Mouse (Mus musculus) ES-Bruce4 (cell line): Measurements from ENCODE around the gene Garnl3. TPM values are rescaled to one million over a fixed set of nuclear protein-coding genes. Genes with fewer than 3 reads are reported as not detected.

Source experiments
- H3K27ac ChIP-seq: 2 replicates; pipeline ENCODE4 v1.5.1; 2012; ENCODE audit warnings: low read length, inconsistent platforms; ENCODE audit not compliant: insufficient read depth
- H3K27me3 ChIP-seq: 2 replicates; pipeline ENCODE4 v1.6.1; 2012; ENCODE audit warnings: mild to moderate bottlenecking, low read length, inconsistent platforms; ENCODE audit not compliant: control insufficient read depth, poor library complexity, insufficient read depth, severe bottlenecking
- H3K36me3 ChIP-seq: 2 replicates; pipeline ENCODE4 v1.6.1; 2012; ENCODE audit warnings: inconsistent platforms, mild to moderate bottlenecking, low read length, moderate library complexity; ENCODE audit not compliant: control insufficient read depth, poor library complexity, insufficient read depth, severe bottlenecking
- H3K4me1 ChIP-seq: one replicate; pipeline ENCODE4 v1.8.1; 2011; ENCODE audit warnings: low read length; ENCODE audit not compliant: control insufficient read depth, insufficient read depth
- H3K4me3 ChIP-seq: 2 replicates; pipeline ENCODE4 v1.5.1; 2011; ENCODE audit warnings: low read depth, mild to moderate bottlenecking, low read length
- H3K9ac ChIP-seq: 2 replicates; pipeline ENCODE4 v1.6.1; 2012; ENCODE audit warnings: low read depth, mild to moderate bottlenecking, inconsistent platforms; ENCODE audit not compliant: poor library complexity, severe bottlenecking
- H3K9me3 ChIP-seq: replicated peaks from 2 replicates; pipeline ENCODE4 v1.6.1; 2012; ENCODE audit warnings: mild to moderate bottlenecking, low read length, inconsistent platforms; ENCODE audit not compliant: control insufficient read depth, poor library complexity, insufficient read depth, severe bottlenecking
- CTCF ChIP-seq: IDR thresholded peaks from one replicate; pipeline ENCODE4 v1.8.1; 2011; ENCODE audit warnings: low read depth, low read length
- EP300 ChIP-seq: IDR thresholded peaks from 2 replicates; pipeline ENCODE4 v1.6.1; 2011; ENCODE audit warnings: low read depth, low read length; ENCODE audit not compliant: insufficient read depth
- POLR2A ChIP-seq: IDR thresholded peaks from one replicate; pipeline ENCODE4 v1.8.1; 2011; ENCODE audit warnings: low read length; ENCODE audit not compliant: insufficient read depth
- polyA plus RNA-seq: library from polyadenylated mRNA; stranded (reverse); fragments of >200 nt; gene quantifications from 2 replicates; pipeline ENCODE4 v1.2.4, GENCODE M21; 2011; ENCODE audit warnings: low read depth; ENCODE audit not compliant: missing spikeins, insufficient read depth, insufficient read length

Garnl3 gene
- polyA plus RNA-seq, 1 experiment: 29.1 TPM

DNA sequence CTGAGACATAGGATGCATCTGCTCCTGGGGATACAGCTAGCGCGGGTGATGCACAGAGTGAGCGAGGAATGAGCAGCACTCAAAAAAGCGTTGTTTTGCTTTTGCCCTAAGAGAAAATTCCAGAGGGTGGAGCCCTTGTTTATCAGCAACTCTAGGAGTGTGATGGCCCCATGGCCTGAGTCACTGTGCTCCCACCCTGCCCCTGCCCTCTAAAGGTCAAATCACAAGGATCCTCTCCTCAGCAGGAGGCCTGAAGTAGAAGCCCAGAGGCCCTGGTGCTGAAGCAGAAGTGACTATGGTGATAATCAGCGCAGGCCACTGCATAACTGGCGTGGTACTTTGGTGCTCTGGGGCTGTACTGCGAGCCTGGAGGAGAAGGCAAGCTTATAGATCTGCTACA is 28.1 kb upstream of the Garnl3 start:
- TF ChIP-seq CTCF (no peak), EP300 (peak; percentile 85), POLR2A (no peak)
- Histone ChIP-seq H3K9ac (no peak overlapping the region), H3K4me3 (no peak overlapping the region), H3K36me3 (no peaks in the 10 kb centered on the region), H3K27ac (no peak overlapping the region), H3K27me3 (no peaks in the 10 kb centered on the region), H3K9me3 (no peaks in the 10 kb centered on the region), H3K4me1 (no peaks in the 10 kb centered on the region)

DNA sequence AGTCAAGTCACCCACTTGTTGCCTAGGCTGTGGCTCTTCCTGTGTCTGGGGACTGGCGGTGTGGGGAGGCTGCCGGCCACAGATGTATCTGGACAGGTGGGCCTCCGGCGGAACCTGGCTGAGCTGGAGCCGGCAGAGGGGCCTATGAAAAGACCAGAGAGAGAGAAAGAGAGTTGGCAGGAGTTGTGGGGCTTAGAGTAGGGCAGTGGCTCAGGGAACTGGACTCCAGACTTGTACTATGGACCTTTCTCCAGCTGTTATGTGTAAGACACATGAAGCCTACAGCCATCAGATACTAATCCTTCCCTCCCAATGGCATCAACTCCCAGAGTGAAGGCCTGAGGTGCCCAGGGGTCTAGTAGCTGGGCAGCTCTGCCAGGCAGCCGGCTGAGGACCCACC is 27.4 kb upstream of the Garnl3 start:
- TF ChIP-seq EP300: no peak
- no peak for TF ChIP-seq CTCF
- TF ChIP-seq POLR2A: no peak
- no peaks in the 10 kb centered on the region for H3K27me3 ChIP-seq
- H3K36me3 ChIP-seq: no peaks in the 10 kb centered on the region
- no peaks in the 10 kb centered on the region for H3K4me1 ChIP-seq
- H3K27ac ChIP-seq: no peak overlapping the region
- no peak overlapping the region for H3K9ac ChIP-seq
- no peaks in the 10 kb centered on the region for H3K9me3 ChIP-seq
- H3K4me3 ChIP-seq: no peak overlapping the region

DNA sequence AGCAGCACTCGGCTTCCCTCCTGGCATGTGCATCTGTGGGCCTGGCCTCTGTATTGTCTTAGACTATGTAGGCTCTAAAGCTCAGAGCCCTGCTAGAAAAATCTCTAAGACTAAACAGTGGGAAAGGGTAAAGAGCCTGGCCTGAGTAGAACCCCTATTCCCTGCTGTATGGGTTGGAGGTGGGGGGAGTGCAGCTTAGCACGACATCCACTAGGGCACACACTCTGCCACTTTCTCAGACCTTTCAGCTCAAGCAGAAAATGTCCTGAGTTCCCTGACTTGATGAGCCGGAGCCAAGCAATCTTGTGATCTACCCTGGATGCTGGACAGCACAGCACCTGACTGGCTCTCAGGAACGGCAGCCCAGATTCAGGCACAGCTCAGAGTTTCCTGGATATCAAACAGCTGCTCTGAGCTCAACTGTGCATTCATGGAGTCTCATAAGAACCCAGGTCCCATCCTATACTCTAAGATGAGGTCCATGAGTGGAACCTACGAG is 24.9 kb upstream of the Garnl3 start:
- H3K9ac ChIP-seq: no peak overlapping the region
- H3K4me3 ChIP-seq: no peak overlapping the region
- H3K36me3 ChIP-seq: no peaks in the 10 kb centered on the region
- no peaks in the 10 kb centered on the region for H3K27me3 ChIP-seq
- TF ChIP-seq EP300: no peak
- H3K27ac ChIP-seq: no peak overlapping the region
- H3K4me1 ChIP-seq: no peaks in the 10 kb centered on the region
- no peaks in the 10 kb centered on the region for H3K9me3 ChIP-seq

DNA sequence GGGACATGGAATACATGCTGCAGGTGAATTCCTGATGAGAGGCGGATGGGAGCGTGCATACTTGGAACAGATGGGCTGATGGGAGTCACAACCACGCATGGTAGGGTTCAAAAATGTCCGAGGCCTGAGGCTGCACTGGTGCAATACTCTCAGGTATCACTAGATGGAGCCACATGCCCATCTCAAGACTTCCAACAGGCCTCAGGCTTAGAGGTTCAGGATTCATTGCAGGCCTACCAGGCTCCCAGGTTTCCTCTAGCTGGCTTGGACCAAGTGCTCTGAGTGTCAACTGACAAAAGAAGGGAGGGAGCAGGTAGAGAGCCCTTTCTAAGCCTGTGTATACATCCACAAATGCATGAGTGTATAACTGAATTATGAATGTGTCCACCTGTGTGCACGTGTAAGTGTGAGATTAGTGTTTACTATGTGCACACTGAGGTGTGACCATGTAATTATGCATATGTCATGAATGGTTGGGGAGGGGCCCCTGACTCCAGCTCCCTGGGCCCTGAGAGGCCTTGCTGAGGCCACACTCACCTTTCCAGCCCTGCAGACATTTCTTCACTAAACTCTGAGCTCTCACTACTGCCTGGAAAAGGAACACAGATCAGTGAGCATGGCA is 23.4 kb upstream of the Garnl3 start:
- no peaks in the 10 kb centered on the region for H3K4me1 ChIP-seq
- no peaks in the 10 kb centered on the region for H3K9me3 ChIP-seq
- no peak overlapping the region for H3K4me3 ChIP-seq
- H3K27ac ChIP-seq: no peak overlapping the region
- no peaks in the 10 kb centered on the region for H3K36me3 ChIP-seq
- TF ChIP-seq POLR2A (no peak), EP300 (no peak), CTCF (peak; percentile 96)
- H3K9ac ChIP-seq: no peak overlapping the region
- no peaks in the 10 kb centered on the region for H3K27me3 ChIP-seq

DNA sequence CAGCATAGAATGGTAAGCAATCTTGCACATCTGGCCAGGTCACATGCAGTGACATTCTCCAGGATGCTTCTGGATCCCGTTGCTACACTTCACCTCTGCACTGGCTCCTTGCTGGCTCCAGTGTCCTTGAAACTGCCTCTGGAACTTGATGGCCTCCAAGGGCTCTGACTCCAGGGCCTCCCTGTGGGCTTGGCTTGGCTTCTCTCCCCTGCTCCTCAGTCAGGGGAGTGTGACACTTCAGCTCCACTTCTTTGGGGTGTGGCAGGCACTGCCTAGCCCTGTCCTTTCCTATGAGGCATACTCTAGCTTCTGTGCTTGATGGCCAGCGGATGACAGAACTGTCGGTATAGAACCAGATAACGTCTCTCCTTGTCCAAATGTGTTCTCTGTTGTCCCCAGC is 15.5 kb upstream of the Garnl3 start:
- Histone ChIP-seq H3K4me3 (no peak overlapping the region), H3K36me3 (no peaks in the 10 kb centered on the region), H3K9me3 (no peaks in the 10 kb centered on the region), H3K9ac (no peak overlapping the region), H3K4me1 (no peaks in the 10 kb centered on the region), H3K27ac (no peak overlapping the region), H3K27me3 (no peaks in the 10 kb centered on the region)
- no peak for TF ChIP-seq EP300
- TF ChIP-seq CTCF: no peak

DNA sequence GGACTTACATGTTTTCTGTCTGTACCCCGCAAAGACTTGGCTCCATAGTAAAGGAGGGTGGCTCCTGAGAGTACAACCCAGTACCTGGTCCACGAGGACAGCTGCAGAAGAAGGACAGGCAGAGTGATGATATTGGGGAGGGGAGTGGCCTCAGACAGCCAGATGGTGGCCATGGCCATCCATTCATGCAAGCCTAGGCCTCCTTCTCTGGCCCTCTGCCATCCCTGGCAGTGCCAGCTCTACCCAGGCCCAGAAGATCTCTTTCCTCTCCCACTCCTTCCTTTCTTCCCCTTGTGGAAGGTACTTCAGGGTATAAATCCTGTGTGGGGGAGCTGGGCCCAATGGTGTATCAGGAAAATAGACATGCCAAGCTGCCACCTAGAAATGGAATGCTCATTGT is 11.8 kb upstream of the Garnl3 start:
- Histone ChIP-seq H3K9me3 (no peaks in the 10 kb centered on the region), H3K27ac (no peak overlapping the region), H3K9ac (no peak overlapping the region), H3K4me1 (no peaks in the 10 kb centered on the region), H3K36me3 (no peaks in the 10 kb centered on the region), H3K4me3 (no peak overlapping the region), H3K27me3 (no peaks in the 10 kb centered on the region)
- TF ChIP-seq POLR2A (no peak), CTCF (no peak), EP300 (no peak)

DNA sequence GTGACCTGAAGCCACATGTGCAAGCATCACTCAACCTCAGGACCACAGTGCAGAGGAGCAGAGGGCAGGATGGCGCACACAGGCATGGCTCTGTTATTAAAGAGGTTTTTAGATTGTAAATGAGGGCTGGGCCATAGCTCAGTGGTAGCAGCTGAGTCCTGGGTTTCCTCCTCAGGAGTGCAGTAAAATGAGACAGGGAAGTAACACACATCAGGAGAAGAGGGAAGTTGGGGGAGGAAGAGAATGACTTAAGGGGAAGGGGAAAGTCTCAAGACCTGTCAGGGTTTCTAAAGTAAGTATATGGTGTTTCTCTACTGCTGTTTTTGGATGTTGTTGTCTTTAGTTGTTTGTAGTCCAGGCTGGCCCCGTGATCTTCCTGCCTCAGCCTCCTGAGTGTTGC is 7.0 kb upstream of the Garnl3 start:
- Histone ChIP-seq H3K9me3 (no peaks in the 10 kb centered on the region), H3K27me3 (no peaks in the 10 kb centered on the region), H3K9ac (no peak overlapping the region), H3K4me3 (no peak overlapping the region), H3K4me1 (no peaks in the 10 kb centered on the region), H3K36me3 (no peaks in the 10 kb centered on the region), H3K27ac (no peak overlapping the region)
- TF ChIP-seq CTCF: no peak
- TF ChIP-seq POLR2A: no peak
- no peak for TF ChIP-seq EP300
